Mouse (Mus musculus): ENCODE data around the gene Zbtb12. TPM values are rescaled to one million over a fixed set of nuclear protein-coding genes. Genes with fewer than 3 reads are reported as not detected.
"Not testable (repeated sequence)": the region's sequence is repeated elsewhere in the genome, so short reads cannot be mapped to it uniquely, and the experiment has no call there.

Gene Zbtb12
- polyA plus RNA-seq, 1 experiment from 2014 or later: 6.3 TPM

- H3K4me3 ChIP-seq: peak overlapping the region; percentile 99
- whole genome bisulfite sequencing: 1% methylated on average over 42 of the region's 47 CpGs
- H3K27ac ChIP-seq: peak overlapping the region; percentile 100
- H3K27me3 ChIP-seq (ENCODE audit: low read depth, poor library complexity, severe bottlenecking): no peaks in the 10 kb centered on the region
- DNase-seq (ENCODE audit: low spot score): peak; percentile 79
- no peaks in the 10 kb centered on the region for H3K9me3 ChIP-seq (replicated peaks)
- H3K36me3 ChIP-seq: peaks cover 49% of the 10 kb centered on the region
- peaks cover 51% of the 10 kb centered on the region for H3K4me1 ChIP-seq
Observed at GRCm38 (mm10) chr17:34898706-34899052, 19.4 kb downstream of the Zbtb12 start.

- H3K27ac ChIP-seq: peak overlapping the region; percentile 100
- WGBS: under 1% methylated on average over 43 of the region's 45 CpGs
- H3K4me1 ChIP-seq: peaks cover 46% of the 10 kb centered on the region
- peak overlapping the region; percentile 99 for H3K4me3 ChIP-seq
- peak; percentile 60 for DNase-seq (ENCODE audit: low spot score)
- H3K27me3 ChIP-seq (ENCODE audit: low read depth, poor library complexity, severe bottlenecking): no peaks in the 10 kb centered on the region
- peaks cover 55% of the 10 kb centered on the region for H3K36me3 ChIP-seq
- H3K9me3 ChIP-seq (replicated peaks): no peaks in the 10 kb centered on the region
Observed at GRCm38 (mm10) chr17:34899053-34899889, 20.0 kb downstream of the Zbtb12 start.

- peak overlapping the region; percentile 100 for H3K27ac ChIP-seq
- DNase-seq (ENCODE audit: low spot score): no peak
- no peaks in the 10 kb centered on the region for H3K27me3 ChIP-seq (ENCODE audit: low read depth, poor library complexity, severe bottlenecking)
- peaks cover 46% of the 10 kb centered on the region for H3K4me1 ChIP-seq
- H3K36me3 ChIP-seq: peaks cover 61% of the 10 kb centered on the region
- 8% methylated on average over 5 of the region's 5 CpGs for WGBS
- H3K4me3 ChIP-seq: peak overlapping the region; percentile 99
- H3K9me3 ChIP-seq (replicated peaks): no peaks in the 10 kb centered on the region
Observed at GRCm38 (mm10) chr17:34899890-34900243, 20.6 kb downstream of the Zbtb12 start.

GRCm38 (mm10) chr17:34900826-34901225, 21.5 kb downstream of the Zbtb12 start:
- H3K27ac ChIP-seq; H3K9me3 ChIP-seq (replicated peaks); H3K27me3 ChIP-seq (ENCODE audit: low read depth, poor library complexity, severe bottlenecking); DNase-seq (ENCODE audit: low spot score); H3K4me3 ChIP-seq: not testable (repeated sequence)
- Histone ChIP-seq H3K4me1 (peaks cover 36% of the 10 kb centered on the region), H3K36me3 (peaks cover 63% of the 10 kb centered on the region)

GRCm38 (mm10) chr17:34901948-34902347, 22.7 kb downstream of the Zbtb12 start:
- not testable (repeated sequence) for H3K27ac ChIP-seq; DNase-seq (ENCODE audit: low spot score); H3K9me3 ChIP-seq (replicated peaks); H3K27me3 ChIP-seq (ENCODE audit: low read depth, poor library complexity, severe bottlenecking); H3K4me3 ChIP-seq
- Histone ChIP-seq H3K4me1 (peaks cover 27% of the 10 kb centered on the region), H3K36me3 (peaks cover 63% of the 10 kb centered on the region)
- WGBS: 93% methylated on average over 9 of the region's 10 CpGs

GRCm38 (mm10) chr17:34902895-34903294, 23.6 kb downstream of the Zbtb12 start:
- Histone ChIP-seq H3K27ac (no peak overlapping the region), H3K4me1 (peaks cover 17% of the 10 kb centered on the region), H3K9me3 (replicated peaks) (no peaks in the 10 kb centered on the region), H3K36me3 (peaks cover 72% of the 10 kb centered on the region), H3K27me3 (ENCODE audit: low read depth, poor library complexity, severe bottlenecking) (no peaks in the 10 kb centered on the region), H3K4me3 (no peak overlapping the region)
- no peak for DNase-seq (ENCODE audit: low spot score)
- WGBS: 93% methylated on average over 9 of the region's 9 CpGs

GRCm38 (mm10) chr17:34910982-34911381, 31.7 kb downstream of the Zbtb12 start:
- no peak for DNase-seq (ENCODE audit: low spot score)
- 88% methylated on average over 10 of the region's 10 CpGs for WGBS
- H3K4me1 ChIP-seq: peaks cover 20% of the 10 kb centered on the region
- H3K4me3 ChIP-seq: peak overlapping the region; percentile 2; the same call in 1 of the 2 replicates
- H3K9me3 ChIP-seq (replicated peaks): no peaks in the 10 kb centered on the region
- H3K27me3 ChIP-seq (ENCODE audit: low read depth, poor library complexity, severe bottlenecking): no peaks in the 10 kb centered on the region
- peaks cover 84% of the 10 kb centered on the region for H3K36me3 ChIP-seq
- H3K27ac ChIP-seq: no peak overlapping the region

GRCm38 (mm10) chr17:34911945-34912351, 32.7 kb downstream of the Zbtb12 start:
- Histone ChIP-seq H3K4me1 (peaks cover 20% of the 10 kb centered on the region), H3K4me3 (no peak overlapping the region), H3K27me3 (ENCODE audit: low read depth, poor library complexity, severe bottlenecking) (no peaks in the 10 kb centered on the region), H3K27ac (no peak overlapping the region), H3K36me3 (peaks cover 74% of the 10 kb centered on the region), H3K9me3 (replicated peaks) (no peaks in the 10 kb centered on the region)
- DNase-seq (ENCODE audit: low spot score): peak; percentile 86
- WGBS: 56% methylated on average over 5 of the region's 5 CpGs

GRCm38 (mm10) chr17:34913930-34914665, 34.8 kb downstream of the Zbtb12 start, which contains the start of gene Slc44a4:
Gene Slc44a4 (plus strand): TSS chr17:34914466.
- Histone ChIP-seq H3K36me3 (peaks cover 53% of the 10 kb centered on the region), H3K9me3 (replicated peaks) (no peaks in the 10 kb centered on the region), H3K27me3 (ENCODE audit: low read depth, poor library complexity, severe bottlenecking) (no peaks in the 10 kb centered on the region), H3K4me3 (peak within 1 kb of the TSS; percentile 20; the same call in 1 of the 2 replicates), H3K4me1 (peaks cover 20% of the 10 kb centered on the region), H3K27ac (peak within 1 kb of the TSS; percentile 61)
- no peak for DNase-seq (ENCODE audit: low spot score)
- 33% methylated on average over 18 of the region's 18 CpGs for WGBS

GRCm38 (mm10) chr17:34915410-34915831, 36.1 kb downstream of the Zbtb12 start:
- peaks cover 20% of the 10 kb centered on the region for H3K4me1 ChIP-seq
- no peaks in the 10 kb centered on the region for H3K9me3 ChIP-seq (replicated peaks)
- WGBS: 17% methylated on average over 11 of the region's 11 CpGs
- H3K4me3 ChIP-seq: peak overlapping the region; percentile 20; the same call in 1 of the 2 replicates
- H3K27ac ChIP-seq: peak overlapping the region; percentile 61
- peaks cover 39% of the 10 kb centered on the region for H3K36me3 ChIP-seq
- DNase-seq (ENCODE audit: low spot score): no peak
- H3K27me3 ChIP-seq (ENCODE audit: low read depth, poor library complexity, severe bottlenecking): no peaks in the 10 kb centered on the region

- Histone ChIP-seq H3K36me3 (peaks cover 30% of the 10 kb centered on the region), H3K27me3 (ENCODE audit: low read depth, poor library complexity, severe bottlenecking) (no peaks in the 10 kb centered on the region), H3K4me3 (no peak overlapping the region), H3K9me3 (replicated peaks) (no peaks in the 10 kb centered on the region), H3K4me1 (peaks cover 20% of the 10 kb centered on the region), H3K27ac (no peak overlapping the region)
- no peak for DNase-seq (ENCODE audit: low spot score)
- 88% methylated on average over 5 of the region's 5 CpGs for WGBS
Observed at GRCm38 (mm10) chr17:34916316-34916715, 37.0 kb downstream of the Zbtb12 start.

- WGBS: 82% methylated on average over 9 of the region's 9 CpGs
- Histone ChIP-seq H3K4me3 (no peak overlapping the region), H3K4me1 (peaks cover 20% of the 10 kb centered on the region), H3K36me3 (peaks cover 22% of the 10 kb centered on the region), H3K9me3 (replicated peaks) (no peaks in the 10 kb centered on the region), H3K27ac (no peak overlapping the region), H3K27me3 (ENCODE audit: low read depth, poor library complexity, severe bottlenecking) (no peaks in the 10 kb centered on the region)
- no peak for DNase-seq (ENCODE audit: low spot score)
Observed at GRCm38 (mm10) chr17:34917188-34917587, 37.9 kb downstream of the Zbtb12 start.

- Histone ChIP-seq H3K36me3 (no peaks in the 10 kb centered on the region), H3K4me3 (no peak overlapping the region), H3K27me3 (ENCODE audit: low read depth, poor library complexity, severe bottlenecking) (no peaks in the 10 kb centered on the region), H3K4me1 (no peaks in the 10 kb centered on the region), H3K9me3 (replicated peaks) (no peaks in the 10 kb centered on the region), H3K27ac (no peak overlapping the region)
- no peak for DNase-seq (ENCODE audit: low spot score)
- 57% methylated on average over 6 of the region's 6 CpGs for WGBS
Observed at GRCm38 (mm10) chr17:34922939-34923338, 43.7 kb downstream of the Zbtb12 start.

Measured in limb, embryonic 10.5 days (tissue).